Mouse (Mus musculus): ENCODE results near the gene Spsb1.

DNA sequence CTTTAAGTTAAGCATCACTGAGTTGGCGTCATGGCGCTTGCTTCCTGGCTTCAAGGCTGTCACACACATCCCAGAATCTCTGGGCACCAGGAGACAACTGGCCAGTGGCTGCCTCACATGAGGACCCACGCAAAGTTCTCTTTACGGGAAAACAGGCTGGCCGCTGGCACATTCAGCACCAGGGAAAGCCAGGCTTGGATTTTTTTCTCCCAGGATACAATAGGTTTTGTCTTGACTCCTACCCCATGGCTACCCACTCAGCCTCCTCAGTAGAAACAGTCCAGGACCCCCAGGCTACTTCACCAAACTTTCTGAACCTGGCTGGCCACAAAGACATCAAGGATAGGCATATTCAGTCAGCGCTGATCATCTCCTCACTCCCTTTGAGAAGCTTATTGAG, 19.4 kb downstream of the Spsb1 start:
- no peak for TF ChIP-seq CTCF (IDR thresholded peaks at IDR 0.05; ENCODE audit: low read depth, low read length)
- no peak for TF ChIP-seq POLR2A (IDR thresholded peaks at IDR 0.05; ENCODE audit: extremely low read depth, insufficient read depth, low read length)

Data from liver, adult 2 months (tissue).